Mouse (Mus musculus) thymus, adult 18-20 months (tissue): ENCODE results near the gene Evx2.

Source experiments
- DNase-seq, 2 experiments: peaks; one replicate each; pipeline ENCODE4 v3.0.0; 2022; ENCODE audit warnings: mixed read lengths in 2 of 2

Evx2 gene

GRCm38 (mm10) chr2:74611406-74611805 is 48.0 kb downstream of the Evx2 start:
- no peak for DNase-seq

GRCm38 (mm10) chr2:74609350-74609749 is 50.0 kb downstream of the Evx2 start:
- no peak for DNase-seq

DNA sequence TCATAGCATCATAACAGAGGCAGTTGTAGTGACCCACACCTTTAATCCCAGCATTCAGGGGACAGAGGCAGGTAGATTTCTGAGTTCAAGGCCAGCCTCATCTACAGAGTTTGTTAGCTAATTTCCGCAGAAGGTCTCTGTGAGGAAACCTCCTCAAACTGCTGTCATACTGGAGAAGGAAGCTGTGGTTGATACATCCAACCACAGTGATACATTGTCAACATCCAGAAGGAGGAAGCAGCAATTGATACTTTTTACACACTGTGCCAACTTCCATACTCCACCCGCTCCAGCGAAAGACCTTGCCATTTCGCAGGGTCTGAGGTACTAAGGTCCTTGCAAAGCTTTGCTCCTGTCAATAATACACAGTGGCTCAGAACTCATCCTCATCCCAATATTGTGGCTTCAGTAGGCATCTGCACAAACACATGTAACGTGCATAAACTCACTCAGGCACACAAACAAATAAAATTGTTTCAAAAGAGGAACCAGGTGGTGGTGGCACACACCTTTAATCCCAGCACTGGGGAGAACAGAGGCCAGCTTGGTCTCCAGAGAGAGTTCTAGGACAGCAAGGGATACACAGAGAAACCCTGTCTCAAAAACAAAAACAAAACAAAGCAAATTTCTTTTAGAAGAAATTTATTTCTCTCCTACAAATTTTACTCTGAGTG is 53.1 kb downstream of the Evx2 start:
- no peak for DNase-seq

GRCm38 (mm10) chr2:74604011-74604410 is 55.3 kb downstream of the Evx2 start:
- DNase-seq = no peak
